Mouse (Mus musculus): Measurements from ENCODE around the gene Gm49354.
"Not testable (repeated sequence)": the region's sequence is repeated elsewhere in the genome, so short reads cannot be mapped to it uniquely, and the experiment has no call there.

DNA sequence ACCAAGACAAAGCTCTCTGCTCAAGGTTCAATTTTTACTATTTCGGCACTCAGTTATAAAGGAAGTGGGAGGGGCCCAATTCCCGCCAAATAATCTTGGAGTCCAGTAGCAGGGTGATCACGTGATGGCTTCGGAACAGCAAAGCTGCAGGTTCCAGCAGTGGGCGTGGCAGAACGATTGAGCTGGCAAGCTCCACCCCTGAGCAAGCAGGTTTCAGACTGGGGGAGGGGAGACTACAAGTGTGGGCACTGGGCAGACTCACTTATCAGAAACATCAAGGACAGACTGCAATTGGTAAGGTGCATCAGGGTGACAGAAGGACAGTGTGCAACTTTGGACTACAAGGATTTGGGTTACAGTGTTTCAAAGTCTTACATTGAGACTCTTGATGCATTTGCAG, 47.7 kb downstream of the Gm49354 start:
- TF ChIP-seq CTCF (IDR thresholded peaks at IDR 0.05; ENCODE audit: low read depth, low read length); GATA2 (IDR thresholded peaks at IDR 0.05; ENCODE audit: borderline replicate concordance, low read depth, low read length); GATA1 (IDR thresholded peaks at IDR 0.05; ENCODE audit: borderline replicate concordance, low read length); POLR2AphosphoS5 (IDR thresholded peaks at IDR 0.05; ENCODE audit: insufficient replicate concordance, low read depth, low read length): not testable (repeated sequence)

Data from G1E (cell line).